Mouse (Mus musculus): ENCODE results near the gene Bnc2. TPM values are rescaled to one million over a fixed set of nuclear protein-coding genes. Genes with fewer than 3 reads are reported as not detected.
A peak's percentile ranks its signal among the peaks of the same experiment; 100 is the strongest.

The Bnc2 gene
- total and polyA plus RNA-seq, 3 experiments = 3.4 to 16.6 (median 12.6) TPM

- no peak for DNase-seq
Observed at GRCm38 (mm10) chr4:84427955-84428354, 247.1 kb downstream of the Bnc2 start.

GRCm38 (mm10) chr4:84411431-84411830 is 263.6 kb downstream of the Bnc2 start:
- no peak for DNase-seq

GRCm38 (mm10) chr4:84407328-84408028 is 267.6 kb downstream of the Bnc2 start:
- DNase-seq = peak; percentile 48

- no peak for DNase-seq
Observed at GRCm38 (mm10) chr4:84403356-84404145, 271.5 kb downstream of the Bnc2 start.

- DNase-seq = no peak
Observed at GRCm38 (mm10) chr4:84388991-84389390, 286.1 kb downstream of the Bnc2 start.

- DNase-seq = no peak
Observed at GRCm38 (mm10) chr4:84385156-84385555, 289.9 kb downstream of the Bnc2 start.

- no peak for DNase-seq
Observed at GRCm38 (mm10) chr4:84379289-84379688, 295.8 kb downstream of the Bnc2 start.

GRCm38 (mm10) chr4:84377513-84377912 is 297.6 kb downstream of the Bnc2 start:
- no peak for DNase-seq

- DNase-seq = peak; percentile 13
Observed at GRCm38 (mm10) chr4:84362337-84362823, 312.7 kb downstream of the Bnc2 start.

GRCm38 (mm10) chr4:84361165-84361564 is 313.9 kb downstream of the Bnc2 start:
- no peak for DNase-seq

- no peak for DNase-seq
Observed at GRCm38 (mm10) chr4:84359996-84360395, 315.1 kb downstream of the Bnc2 start.

GRCm38 (mm10) chr4:84358204-84358603 is 316.9 kb downstream of the Bnc2 start:
- no peak for DNase-seq

GRCm38 (mm10) chr4:84357382-84357781 is 317.7 kb downstream of the Bnc2 start:
- no peak for DNase-seq

- no peak for DNase-seq
Observed at GRCm38 (mm10) chr4:84356468-84357153, 318.5 kb downstream of the Bnc2 start.

- peak; percentile 47 for DNase-seq
Observed at GRCm38 (mm10) chr4:84352656-84353055, 322.4 kb downstream of the Bnc2 start.

GRCm38 (mm10) chr4:84349536-84349935 is 325.5 kb downstream of the Bnc2 start:
- peak; percentile 23 for DNase-seq

- DNase-seq = no peak
Observed at GRCm38 (mm10) chr4:84339172-84339571, 335.9 kb downstream of the Bnc2 start.

- DNase-seq = no peak
Observed at GRCm38 (mm10) chr4:84331995-84332394, 343.1 kb downstream of the Bnc2 start.

- DNase-seq = no peak
Observed at GRCm38 (mm10) chr4:84331450-84331849, 343.6 kb downstream of the Bnc2 start.

- no peak for DNase-seq
Observed at GRCm38 (mm10) chr4:84330509-84330908, 344.6 kb downstream of the Bnc2 start.

- no peak for DNase-seq
Observed at GRCm38 (mm10) chr4:84329651-84330050, 345.4 kb downstream of the Bnc2 start.

- DNase-seq = no peak
Observed at GRCm38 (mm10) chr4:84324371-84324770, 350.7 kb downstream of the Bnc2 start.

- DNase-seq = no peak
Observed at GRCm38 (mm10) chr4:84321598-84321997, 353.5 kb downstream of the Bnc2 start.
